Mouse (Mus musculus) heart, adult 8-10 months (tissue): Measurements from ENCODE around the gene Trip4. TPM values are rescaled to one million over a fixed set of nuclear protein-coding genes. Genes with fewer than 3 reads are reported as not detected.

Source experiments
- DNase-seq: peaks from one replicate; pipeline ENCODE4 v3.0.0; 2022; ENCODE audit warnings: low spot score
- total RNA-seq, 4 experiments: library from RNA; stranded (reverse); gene quantifications; 2 replicates each; pipeline ENCODE4 v1.2.4; 2022

Trip4 gene
- total RNA-seq: 10 to 100 TPM; 14.7 to 17.4 (median 16.4) TPM

DNA sequence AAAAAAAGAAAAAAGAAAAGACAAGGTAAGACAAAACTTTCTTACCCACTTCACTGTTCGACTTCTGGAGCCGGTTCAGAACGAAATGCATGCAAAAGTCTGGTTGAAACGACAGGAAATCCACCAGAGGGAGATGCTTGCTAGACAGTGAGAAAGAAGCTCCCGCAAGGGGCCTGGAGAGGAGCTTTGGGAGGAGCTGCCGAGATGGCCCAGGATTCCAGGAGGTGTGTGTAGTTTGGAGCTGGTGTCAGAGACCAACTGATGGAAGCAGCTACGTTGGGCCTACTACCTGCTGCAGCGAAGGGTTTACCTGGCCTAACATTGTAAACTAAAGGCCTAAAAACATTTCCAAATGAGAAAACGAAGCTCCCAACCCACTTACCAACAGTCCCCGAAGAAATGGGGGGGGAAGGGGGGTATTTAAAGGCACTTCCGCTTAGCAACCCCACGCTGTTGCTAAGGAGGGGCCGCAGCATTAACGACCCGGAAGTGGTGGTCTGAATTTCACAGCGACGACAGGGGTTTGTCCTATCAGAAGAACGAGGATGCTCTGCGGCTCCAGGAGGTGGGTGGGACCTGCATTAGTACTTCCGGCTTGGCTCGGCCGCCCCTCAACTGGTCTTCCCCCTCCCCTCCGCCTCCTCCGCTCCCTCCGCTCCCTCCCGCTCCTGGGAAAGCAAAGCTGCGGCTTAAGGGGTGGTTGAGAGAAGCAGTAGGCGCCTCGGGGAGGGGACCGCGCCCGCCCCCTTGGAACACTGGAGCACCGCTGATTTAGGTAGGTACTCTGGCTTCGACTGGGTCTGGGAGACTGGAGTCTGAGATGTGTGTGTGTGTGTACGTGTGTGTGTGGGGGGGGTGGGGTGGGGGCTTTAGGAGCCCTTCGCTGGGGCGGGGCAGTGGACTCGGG is at the start of gene Trip4, which contains the start of gene Csnk1g1:
Trip4 (minus strand) TSS at position 401 of the 907 bp plus-strand sequence.
Csnk1g1 (plus strand) TSS at position 531 of the 907 bp plus-strand sequence.
- DNase-seq: peak; percentile 95

- no peak for DNase-seq
Observed at GRCm38 (mm10) chr9:65951082-65951587, 42.5 kb upstream of the Trip4 start.

DNA sequence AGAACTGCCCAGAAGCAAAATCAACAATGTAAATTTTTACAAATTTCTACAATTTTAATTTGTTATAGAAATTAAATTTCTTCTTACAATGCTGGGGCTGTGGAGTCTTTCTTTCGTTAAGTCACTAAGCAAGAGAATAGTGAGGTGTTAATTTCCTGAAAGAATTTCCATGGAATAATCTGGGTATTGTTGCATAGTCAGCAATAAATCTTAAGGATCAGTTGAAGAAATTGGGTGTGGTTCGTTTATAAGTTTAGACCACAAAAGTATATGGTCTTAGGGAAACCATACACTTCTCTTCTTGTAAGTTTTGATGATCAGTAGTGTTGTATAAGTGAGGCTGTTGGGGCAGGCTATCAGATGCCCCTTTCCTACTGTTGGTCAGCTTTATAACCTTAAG is 29.0 kb upstream of the Trip4 start:
- no peak for DNase-seq

DNA sequence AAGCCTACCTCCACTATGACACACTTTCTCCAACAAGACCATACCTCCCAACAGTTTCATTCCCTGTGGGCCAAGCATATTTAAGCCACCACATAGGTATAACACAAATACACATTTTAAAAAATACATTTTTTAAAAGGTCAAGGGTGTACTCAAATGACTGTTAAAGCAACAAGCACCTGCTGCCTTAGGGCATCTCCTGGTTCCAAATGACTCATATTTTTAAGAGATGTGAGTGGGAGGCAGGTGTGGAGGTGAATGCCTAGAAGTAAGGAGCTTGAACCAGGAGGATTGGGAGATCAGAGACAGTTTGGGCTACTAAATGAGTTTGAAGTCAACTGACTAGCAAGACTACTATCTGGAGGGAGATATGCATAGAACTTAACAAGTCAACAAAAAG is 21.2 kb upstream of the Trip4 start:
- DNase-seq: no peak

- no peak for DNase-seq
Observed at GRCm38 (mm10) chr9:65928456-65928855, 19.9 kb upstream of the Trip4 start.

DNA sequence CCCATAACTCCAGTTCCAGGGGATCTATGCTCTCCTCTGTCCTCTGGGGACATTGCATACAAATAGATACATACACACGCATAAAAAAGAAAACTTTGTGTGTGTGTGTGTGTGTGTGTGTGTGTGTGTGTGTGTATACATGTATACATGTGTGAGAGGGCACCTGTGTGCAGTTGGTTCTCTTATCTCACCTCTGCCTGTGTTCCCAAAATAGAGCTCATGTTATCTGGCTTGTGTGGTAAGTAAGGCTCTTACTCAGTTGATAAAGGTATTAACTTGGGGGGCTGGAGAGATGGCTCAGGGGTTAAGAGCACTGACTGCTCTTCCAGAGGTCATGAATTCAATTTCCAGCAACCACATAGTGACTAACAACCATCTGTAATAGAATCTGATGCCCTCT is 8.4 kb upstream of the Trip4 start:
- DNase-seq: no peak

DNA sequence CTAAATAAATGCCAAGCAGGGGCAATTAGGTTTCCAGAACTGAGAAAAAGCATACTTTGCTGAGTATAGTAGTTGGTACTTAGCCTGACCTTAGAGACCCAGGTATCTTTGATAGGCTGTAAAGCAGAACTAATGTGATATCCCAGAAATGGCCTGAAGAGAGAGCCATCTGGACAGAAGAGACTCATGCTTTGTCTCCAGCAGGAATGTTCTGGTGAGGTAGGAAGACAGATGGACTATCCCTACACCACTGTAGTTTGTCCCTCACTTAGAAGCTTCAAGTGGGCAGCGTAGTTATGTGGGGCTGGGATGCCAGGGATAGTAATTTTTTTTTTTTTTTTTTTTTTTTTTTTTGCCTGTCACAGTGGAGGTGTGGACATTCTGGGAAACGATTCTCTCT is 5.4 kb upstream of the Trip4 start:
- DNase-seq: no peak

DNA sequence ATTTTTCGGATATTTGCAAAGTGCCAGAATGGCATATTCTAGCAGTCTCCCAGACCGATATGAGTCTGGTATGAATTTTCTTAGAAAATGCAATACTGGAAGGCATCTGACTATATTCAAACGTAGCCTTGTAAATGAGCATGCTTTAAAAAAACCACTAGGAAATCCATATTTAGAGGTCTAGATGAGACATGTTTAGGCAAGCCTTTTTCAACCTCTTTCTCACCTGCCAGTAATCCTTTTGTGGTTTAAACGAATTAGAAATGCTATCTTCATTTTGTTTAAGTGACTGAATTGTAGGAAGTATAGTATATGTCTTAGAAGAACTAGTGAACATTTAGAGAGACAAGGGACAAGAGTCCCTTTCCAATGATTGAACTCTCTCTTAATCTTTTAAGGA is 1.2 kb upstream of the Trip4 start:
- DNase-seq: no peak

GRCm38 (mm10) chr9:65909301-65909801 is 757 bp upstream of the Trip4 start:
- DNase-seq: peak; percentile 50

- DNase-seq: no peak
Observed at GRCm38 (mm10) chr9:65903419-65903818, 5.2 kb downstream of the Trip4 start.

DNA sequence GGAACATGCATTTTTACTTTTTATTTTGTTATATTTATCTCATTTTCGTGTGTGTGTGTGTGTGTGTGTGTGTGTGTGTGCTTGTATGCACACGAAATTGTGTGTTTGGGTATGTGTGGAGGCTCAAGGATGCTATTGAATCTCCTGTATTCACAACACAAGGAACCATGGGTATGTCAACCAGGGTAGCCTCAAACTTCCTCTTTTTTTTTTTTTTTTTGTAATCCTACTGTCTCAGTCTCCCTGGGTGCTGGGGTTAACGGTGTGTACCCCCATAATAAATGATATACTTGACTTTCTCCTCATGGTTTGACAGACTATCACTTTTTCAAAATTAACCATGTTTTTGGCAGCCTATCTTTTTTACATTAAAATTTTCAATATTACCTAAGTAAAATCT is 5.7 kb downstream of the Trip4 start:
- DNase-seq: no peak

- DNase-seq: no peak
Observed at GRCm38 (mm10) chr9:65896977-65897376, 11.6 kb downstream of the Trip4 start.

- DNase-seq: no peak
Observed at GRCm38 (mm10) chr9:65891126-65891525, 17.5 kb downstream of the Trip4 start.

GRCm38 (mm10) chr9:65890143-65890628 is 18.4 kb downstream of the Trip4 start, which contains the start of gene Pclaf:
Gene Pclaf (plus strand): TSS chr9:65890237.
- peak; percentile 60 for DNase-seq

DNA sequence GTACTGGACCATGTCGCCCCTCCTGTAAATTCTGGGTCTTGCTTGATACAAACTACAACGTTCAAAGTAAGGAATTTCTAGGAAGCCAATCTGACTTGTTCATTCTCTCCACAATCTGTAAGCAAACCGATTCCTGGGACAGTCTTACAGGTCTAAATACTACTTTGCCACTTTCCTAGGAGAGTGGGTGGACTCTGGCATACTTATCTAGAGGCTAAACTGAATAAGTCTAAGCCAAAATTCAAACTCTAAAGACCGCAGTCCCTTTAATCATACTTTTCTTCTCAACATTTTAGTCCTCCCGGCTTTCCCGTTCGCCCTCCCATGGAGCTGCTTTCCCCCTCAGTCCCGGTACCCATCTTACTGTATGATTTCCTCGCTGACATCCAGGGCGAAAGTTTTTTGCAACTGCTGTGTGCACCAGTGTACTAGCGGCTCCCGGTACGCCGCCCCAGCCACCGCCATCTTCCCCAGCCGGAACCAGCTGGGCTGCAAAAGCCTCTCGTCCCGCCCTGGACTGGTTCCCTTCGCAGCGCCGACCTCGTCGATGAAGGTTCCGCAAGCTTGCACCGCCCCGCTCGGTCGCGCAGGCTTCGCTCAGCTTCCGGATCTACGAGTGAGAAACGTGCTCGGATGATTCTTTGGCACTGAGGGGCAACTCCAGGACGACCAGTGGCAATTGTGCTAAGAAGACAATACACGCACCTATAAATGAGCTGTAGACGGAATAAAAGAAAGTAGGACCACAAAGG is 23.9 kb downstream of the Trip4 start:
- DNase-seq: peak; percentile 89

DNA sequence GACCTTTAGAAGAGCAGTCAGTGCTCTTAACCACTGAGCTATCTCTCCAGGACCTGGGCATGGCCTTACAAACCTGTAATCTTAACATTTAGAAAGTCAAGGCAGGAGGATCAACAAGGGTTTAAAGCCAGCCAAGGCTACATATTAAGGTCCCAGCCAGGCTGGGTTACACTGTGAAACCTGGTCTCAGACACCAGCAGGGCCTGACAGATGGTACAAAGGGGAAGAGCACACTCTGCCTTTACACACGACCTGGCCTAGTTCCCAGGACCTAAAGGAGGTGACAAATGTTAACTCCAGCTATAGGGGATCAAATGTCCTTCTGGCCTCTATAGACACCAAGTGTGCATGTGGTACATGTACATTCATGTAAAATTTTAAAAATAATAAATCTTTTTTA is 48.9 kb downstream of the Trip4 start:
- DNase-seq: no peak

- no peak for DNase-seq
Observed at GRCm38 (mm10) chr9:65850203-65850602, 58.4 kb downstream of the Trip4 start.

DNA sequence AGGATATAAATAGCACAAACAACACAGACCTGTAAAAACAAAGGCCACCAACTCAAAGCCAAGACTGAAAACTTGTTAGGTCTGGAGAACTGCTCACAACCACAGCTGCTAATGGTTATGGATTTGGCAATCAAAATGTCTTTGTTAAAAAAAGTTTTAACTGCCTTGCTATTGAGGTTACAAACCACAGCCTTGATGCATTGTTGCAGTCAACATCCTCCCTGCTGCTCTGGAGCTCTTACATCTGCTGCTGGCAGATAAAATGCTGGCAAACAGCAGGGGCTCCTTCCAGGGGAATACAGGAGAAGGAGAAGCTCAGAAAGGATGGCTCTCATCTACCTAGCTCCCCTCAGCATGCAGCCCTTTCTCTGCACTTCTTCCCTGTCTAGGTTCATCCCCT is 60.4 kb downstream of the Trip4 start:
- DNase-seq: no peak

- no peak for DNase-seq
Observed at GRCm38 (mm10) chr9:65844421-65845165, 64.0 kb downstream of the Trip4 start.

DNA sequence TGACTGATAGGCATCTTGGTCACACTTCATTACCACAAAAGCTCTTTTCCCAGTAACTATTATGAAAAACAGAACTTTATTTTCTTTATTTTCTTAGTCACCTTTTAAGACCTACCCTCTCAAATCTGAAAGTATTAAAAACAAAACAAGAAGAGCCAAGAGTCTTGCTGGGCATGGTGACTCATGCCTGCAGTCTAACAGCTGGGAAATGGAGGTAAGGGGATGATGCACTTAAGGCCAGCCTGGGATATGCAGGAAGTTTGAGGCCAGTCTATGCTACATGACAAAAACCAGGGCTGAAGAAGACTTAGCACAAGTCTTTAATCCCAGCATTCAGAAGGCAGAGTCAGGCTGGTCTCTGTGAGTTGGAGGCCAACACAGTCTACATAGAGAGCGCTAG is 68.8 kb downstream of the Trip4 start:
- DNase-seq: no peak

- DNase-seq: no peak
Observed at GRCm38 (mm10) chr9:65836916-65837315, 71.7 kb downstream of the Trip4 start.
